Mouse (Mus musculus) cerebellum, postnatal 25 days (tissue): Measurements from ENCODE around the gene Hspa8.

Experiments used
- DNase-seq, 2 experiments: peaks; one replicate each; pipeline ENCODE4 v3.0.0; 2021; ENCODE audit warnings: mixed read lengths in 2 of 2

The Hspa8 gene

DNA sequence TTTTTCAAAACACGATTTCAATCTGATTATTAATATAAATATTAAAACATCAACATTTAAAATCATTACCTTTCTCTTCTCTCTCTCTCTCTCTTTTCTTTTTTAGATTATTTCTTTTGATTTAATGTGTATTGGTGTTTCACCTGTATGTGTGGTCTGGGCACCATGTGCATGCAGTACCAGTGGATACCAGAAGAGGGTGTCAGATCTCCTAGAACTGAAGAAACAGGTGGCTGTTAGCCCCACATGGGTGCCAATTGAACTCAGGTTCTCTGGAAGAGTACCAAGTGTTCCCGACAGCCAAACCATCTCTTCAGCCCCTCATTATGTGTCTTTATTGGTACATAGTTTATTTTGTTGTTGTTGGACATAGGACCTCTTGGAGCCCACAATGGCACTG lies 11.1 kb downstream of the Hspa8 start:
- peak; percentile 41 to 69 for DNase-seq

DNA sequence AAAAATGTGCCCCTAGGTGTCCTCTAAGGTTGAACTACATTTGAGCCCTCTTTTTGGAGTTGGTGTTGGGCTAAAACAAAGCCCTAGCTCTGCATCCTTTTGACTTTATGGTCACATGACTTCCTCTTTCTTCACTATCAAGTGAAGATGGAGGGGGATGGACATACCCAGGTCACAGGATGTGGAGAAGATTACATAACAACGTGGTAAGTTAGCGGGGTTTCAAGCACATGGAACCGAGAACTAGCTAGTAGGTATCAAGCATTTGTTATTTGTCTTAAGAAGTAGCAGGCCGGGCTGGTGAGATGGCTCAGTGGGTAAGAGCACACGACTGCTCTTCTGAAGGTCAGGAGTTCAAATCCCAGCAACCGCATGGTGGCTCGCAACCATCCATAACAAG lies 13.3 kb downstream of the Hspa8 start:
- DNase-seq: no peak

DNA sequence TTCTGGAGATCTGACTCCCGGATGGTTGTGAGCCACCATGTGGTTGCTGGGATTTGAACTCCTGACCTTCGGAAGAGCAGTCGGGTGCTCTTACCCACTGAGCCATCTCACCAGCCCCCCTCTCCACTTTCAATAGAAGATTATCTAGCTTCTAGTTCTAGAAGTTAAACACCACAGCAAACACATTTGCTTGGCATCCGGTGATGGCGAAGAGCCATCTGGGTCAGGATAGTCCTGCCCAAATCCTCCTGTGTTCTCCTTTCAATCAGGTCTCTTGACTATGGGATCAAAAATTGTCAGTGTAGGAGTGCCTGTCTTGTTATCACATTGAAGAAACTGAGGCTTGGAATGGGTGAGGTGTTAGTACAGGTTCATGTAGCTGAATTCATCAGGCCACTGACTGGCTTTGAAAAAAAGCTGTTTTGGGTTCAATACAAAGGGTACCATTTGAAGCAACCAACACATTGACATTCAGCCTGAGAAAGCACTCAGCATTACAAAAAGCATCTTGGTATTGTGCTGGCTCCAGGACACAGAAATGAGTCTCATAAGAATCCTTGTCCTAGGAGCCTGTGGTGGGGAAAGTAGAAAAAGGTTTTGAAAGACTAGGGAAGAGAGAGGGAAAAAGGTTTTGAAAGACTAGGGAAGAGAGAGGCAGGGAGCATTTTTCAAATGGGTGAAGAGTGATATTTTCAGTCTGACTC lies 16.7 kb downstream of the Hspa8 start:
- DNase-seq: peak in 1 of 2 experiments; percentile 48

GRCm38 (mm10) chr9:40825601-40826000 lies 24.8 kb downstream of the Hspa8 start:
- peak in 1 of 2 experiments; percentile 40 for DNase-seq

DNA sequence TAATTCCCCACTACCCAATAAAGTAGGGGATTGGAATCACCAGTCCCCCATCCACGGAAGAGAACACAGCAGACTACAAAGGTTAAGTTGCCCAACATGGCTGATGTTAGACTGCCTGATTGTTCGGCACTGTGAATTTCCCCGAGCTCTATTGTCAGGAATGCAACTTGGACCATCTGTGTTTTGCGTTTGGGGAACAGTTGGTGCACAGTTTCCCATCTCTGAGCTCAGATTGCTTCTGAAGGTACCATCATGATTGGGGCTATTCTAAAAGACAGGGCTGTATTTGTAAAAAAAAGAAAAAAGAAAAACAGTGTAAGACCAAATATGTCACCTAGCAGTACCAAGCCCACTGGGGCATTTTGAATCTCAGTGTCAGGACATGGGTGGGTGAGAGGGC lies 26.6 kb downstream of the Hspa8 start:
- DNase-seq: no peak

GRCm38 (mm10) chr9:40834569-40834968 lies 33.8 kb downstream of the Hspa8 start:
- DNase-seq: peak; percentile 83 to 92

DNA sequence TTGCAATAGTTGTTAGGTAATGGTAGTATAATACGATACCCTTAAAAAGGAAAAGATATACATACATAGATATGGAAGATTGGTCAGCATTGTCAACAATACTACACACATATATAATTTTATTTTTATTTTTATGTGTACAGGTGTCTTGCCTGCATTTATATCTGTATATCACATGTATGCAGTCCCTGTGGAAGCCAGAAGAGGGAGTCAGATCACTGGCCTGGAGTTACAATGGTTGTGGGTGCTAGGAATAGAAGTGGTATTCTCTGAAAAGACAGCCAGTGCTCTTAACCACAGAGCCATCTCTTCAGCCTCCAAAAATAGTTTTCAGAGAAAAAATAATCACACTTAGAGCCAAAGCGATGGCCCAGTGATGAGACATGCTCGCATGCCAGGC lies 35.9 kb downstream of the Hspa8 start:
- DNase-seq: no peak

DNA sequence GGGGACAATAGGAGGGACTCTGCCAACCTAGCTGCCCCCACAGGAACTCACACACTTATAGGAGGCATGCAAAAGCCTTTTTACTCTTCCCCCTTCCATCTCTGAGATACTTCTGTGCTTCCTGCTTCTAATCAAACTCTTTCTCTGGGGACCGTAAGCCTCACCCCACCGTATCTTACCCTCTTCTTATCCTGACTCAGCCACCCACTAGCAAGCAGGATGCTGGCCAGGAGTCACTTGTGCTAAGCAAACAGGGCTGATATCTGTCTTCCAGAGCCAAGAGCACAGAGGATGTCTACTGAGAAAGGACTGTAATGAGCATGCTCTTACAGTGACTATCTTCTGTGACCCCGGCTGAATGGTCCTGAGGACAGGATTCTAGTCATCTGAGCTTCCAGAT lies 38.9 kb downstream of the Hspa8 start:
- no peak for DNase-seq

- no peak for DNase-seq
Measured at GRCm38 (mm10) chr9:40851515-40851914, 50.7 kb downstream of the Hspa8 start.

DNA sequence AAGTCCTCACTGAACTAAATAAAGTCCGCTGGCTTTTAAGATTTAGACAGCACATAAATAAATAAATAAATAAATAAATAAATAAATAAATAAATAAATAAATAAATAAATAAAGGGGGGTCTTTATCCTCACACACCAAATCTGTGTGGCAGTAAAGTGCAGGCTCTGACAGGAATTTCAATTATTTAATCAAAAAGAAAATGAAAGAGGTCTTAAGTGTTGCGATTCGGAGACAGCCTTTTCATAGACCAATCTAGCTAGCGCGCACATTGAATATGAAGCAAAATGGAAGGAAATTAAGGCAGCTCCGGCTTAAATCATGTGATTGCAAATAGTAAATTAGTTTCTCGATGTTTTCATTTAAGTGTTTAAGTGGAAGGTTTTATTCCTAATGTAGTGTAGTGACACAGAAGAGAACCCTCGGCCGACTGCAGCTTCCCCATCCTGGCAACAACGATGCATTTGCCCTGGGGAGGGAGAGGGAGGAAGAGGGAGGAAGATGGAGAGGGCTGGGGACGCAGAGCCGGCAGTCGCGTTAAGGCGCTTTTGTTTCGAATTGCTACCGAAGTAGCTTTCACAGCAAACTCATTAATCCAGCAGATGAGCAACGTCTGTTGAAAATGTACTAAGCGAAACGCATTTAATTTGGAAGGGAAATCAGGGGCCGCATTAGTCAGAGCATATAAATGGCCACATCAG lies 57.8 kb downstream of the Hspa8 start:
- DNase-seq: peak in 1 of 2 experiments; percentile 17

DNA sequence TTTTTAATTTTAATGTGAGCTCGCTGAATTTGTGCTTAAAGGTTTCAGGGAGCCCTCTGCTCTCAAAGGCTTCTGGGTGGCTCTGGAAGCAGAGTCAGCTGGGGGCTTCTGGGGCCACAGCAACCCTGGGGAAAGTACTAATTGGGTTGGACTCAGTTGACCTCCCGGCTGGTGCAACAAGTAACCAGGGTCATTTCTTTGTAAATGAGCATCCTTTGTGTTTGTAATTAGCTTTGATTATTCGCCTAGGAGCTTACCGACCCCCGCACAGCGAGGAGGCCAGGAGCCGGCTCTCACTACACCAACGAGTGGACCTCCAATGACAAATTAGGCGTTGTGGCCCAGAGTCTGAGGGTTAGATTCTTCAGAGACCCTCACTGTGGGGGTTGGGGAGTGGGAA lies 58.4 kb downstream of the Hspa8 start:
- no peak for DNase-seq
